Mouse (Mus musculus) lung, embryonic 14.5 days (tissue): ENCODE data around the gene C2cd6. TPM values are rescaled to one million over a fixed set of nuclear protein-coding genes. Genes with fewer than 3 reads are reported as not detected.
A peak's percentile ranks its signal among the peaks of the same experiment; 100 is the strongest.

ENCODE experiments used
- ATAC-seq: fragments of 200-750 bp; cut with Nextera tagmentation; 2 replicates; pipeline ENCODE4 v1.8.0; 2017; ENCODE audit warnings: mild to moderate bottlenecking, moderate TSS enrichment, moderate library complexity; ENCODE audit not compliant: insufficient read depth
- DNase-seq: peaks from one replicate; pipeline ENCODE4 v3.0.0-alpha.2; 2015
- H3K27ac ChIP-seq: fragments of 300-500 bp; sonication (generic); 2 replicates; pipeline ENCODE4 v1.5.1; 2014; ENCODE audit warnings: low read depth, mild to moderate bottlenecking, moderate library complexity
- H3K27me3 ChIP-seq: fragments of 300-500 bp; sonication (generic); 2 replicates; pipeline ENCODE4 v1.6.1; 2014; ENCODE audit warnings: low read length, control low read depth; ENCODE audit not compliant: insufficient read depth
- H3K36me3 ChIP-seq: fragments of 300-500 bp; sonication (generic); 2 replicates; pipeline ENCODE4 v1.6.1; 2014; ENCODE audit warnings: control low read depth; ENCODE audit not compliant: insufficient read depth
- H3K4me1 ChIP-seq: fragments of 300-500 bp; sonication (generic); 2 replicates; pipeline ENCODE4 v1.6.1; 2014; ENCODE audit warnings: antibody characterized with exemption, control low read depth; ENCODE audit not compliant: insufficient read depth
- H3K4me2 ChIP-seq: fragments of 300-500 bp; sonication (generic); 2 replicates; pipeline ENCODE4 v1.6.1; 2014; ENCODE audit warnings: mild to moderate bottlenecking
- H3K4me3 ChIP-seq: fragments of 300-500 bp; sonication (generic); 2 replicates; pipeline ENCODE4 v1.5.1; 2014; ENCODE audit warnings: low read depth, low read length
- H3K9ac ChIP-seq: fragments of 300-500 bp; sonication (generic); 2 replicates; pipeline ENCODE4 v1.6.1; 2014
- H3K9me3 ChIP-seq: fragments of 300-500 bp; sonication (generic); 2 replicates; pipeline ENCODE4 v1.6.1; 2016; ENCODE audit warnings: low read depth, low read length, control low read depth
- CTCF ChIP-seq: IDR thresholded peaks from 2 replicates; pipeline ENCODE4 v1.5.1; 2016; ENCODE audit warnings: antibody characterized with exemption, low read depth
- WGBS: fragments of 180-500 bp; shearing (Covaris S2); extraction: QIAGEN DNeasy Blood & Tissue Kit; methylation state at CpG from one replicate; pipeline ENCODE4 v1.1.7; 2014; 5-methylcytosine and 5-hydroxymethylcytosine counted together
- polyA plus RNA-seq: library from polyadenylated mRNA; unstranded; fragments of >200 nt; fragmentation: Nextera tagmentation; extraction: Ambion mirVana; gene quantifications from 2 replicates; pipeline ENCODE4 v1.2.1, GENCODE M21; 2014

C2cd6 gene
- polyA plus RNA-seq, result not detected in 2 replicates

DNA sequence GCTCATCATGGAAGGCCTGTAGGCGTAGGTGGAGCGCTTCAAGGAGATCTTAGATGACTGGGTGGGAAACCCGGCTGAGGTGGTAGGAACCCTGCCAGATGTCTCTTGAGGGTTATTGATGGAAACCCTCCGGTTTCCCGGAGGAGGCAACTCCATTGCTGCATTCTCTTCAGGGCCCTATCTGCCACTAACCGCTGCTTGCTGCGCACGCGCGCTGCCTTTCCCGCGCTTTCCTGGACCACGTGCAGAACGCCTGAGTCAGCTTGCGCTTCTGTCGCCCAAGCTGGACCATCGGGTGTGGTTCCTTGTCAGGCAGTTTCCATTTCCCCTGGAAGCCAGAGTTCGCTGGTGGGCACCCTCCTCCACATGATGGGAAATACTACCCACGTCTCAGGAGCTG, at the start of gene C2cd6:
Gene C2cd6 (minus strand): TSS at position 196 of the 400 bp plus-strand sequence.
- no peaks in the 10 kb centered on the region for H3K27me3 ChIP-seq
- H3K36me3 ChIP-seq, result 0 out of 2 replicates have a peak, but pooled peaks cover 3% of the 10 kb centered on the region
- no peaks in the 10 kb centered on the region for H3K4me1 ChIP-seq
- 86% methylated on average over 19 of the region's 19 CpGs for WGBS
- ATAC-seq, result no peak
- H3K27ac ChIP-seq, result no peak within 1 kb of the TSS
- no peak for DNase-seq
- no peak within 1 kb of the TSS for H3K9ac ChIP-seq
- H3K4me2 ChIP-seq, result no peak within 1 kb of the TSS
- no peaks in the 10 kb centered on the region for H3K9me3 ChIP-seq
- no peak within 1 kb of the TSS for H3K4me3 ChIP-seq
- TF ChIP-seq CTCF, result no peak

DNA sequence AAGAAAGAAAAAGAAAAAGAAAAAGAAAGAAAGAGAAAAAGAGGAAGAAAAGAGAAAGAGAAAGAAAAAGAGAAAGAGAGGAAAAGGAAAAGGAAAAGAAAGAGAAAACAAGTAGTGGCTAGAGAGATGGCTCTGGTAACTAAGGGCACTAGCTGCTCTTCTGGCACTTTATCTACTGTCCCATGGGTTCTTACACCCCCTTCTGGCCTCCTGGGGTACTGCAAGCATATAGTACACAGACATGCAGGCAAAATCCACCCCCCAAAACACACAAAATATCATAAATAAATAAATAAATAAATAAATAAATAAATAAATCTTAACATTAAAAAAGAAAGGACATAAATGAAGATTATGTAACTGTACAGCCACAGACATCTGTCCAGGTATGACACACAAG, 48.1 kb upstream of the C2cd6 start:
- H3K4me3 ChIP-seq, result no peak overlapping the region
- no peak overlapping the region for H3K27ac ChIP-seq
- TF ChIP-seq CTCF, result peak; percentile 81
- no peak overlapping the region for H3K9ac ChIP-seq
- H3K9me3 ChIP-seq, result no peaks in the 10 kb centered on the region
- ATAC-seq, result no peak
- H3K36me3 ChIP-seq, result no peaks in the 10 kb centered on the region
- no peak overlapping the region for H3K4me2 ChIP-seq
- no peaks in the 10 kb centered on the region for H3K27me3 ChIP-seq
- H3K4me1 ChIP-seq, result no peaks in the 10 kb centered on the region
- DNase-seq, result peak; percentile 85

DNA sequence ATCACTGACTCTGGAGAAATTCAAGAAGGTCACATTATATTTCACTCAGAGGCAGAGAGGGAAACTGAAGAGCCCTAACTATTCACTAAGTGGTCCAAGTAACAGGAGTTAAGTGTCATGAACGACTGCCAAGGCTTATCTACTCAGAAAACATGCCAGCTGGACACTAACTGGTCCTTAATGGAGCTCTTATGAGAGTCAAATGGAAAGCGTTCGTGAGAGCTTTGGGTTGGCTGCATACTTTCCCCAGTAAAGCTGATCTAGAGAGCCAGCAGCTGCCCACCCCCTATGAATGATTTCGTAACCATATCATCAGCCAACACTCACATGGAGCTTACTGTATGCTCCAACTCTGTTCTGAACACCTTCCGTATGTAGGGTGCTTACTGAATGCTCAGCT, 39.7 kb upstream of the C2cd6 start:
- Histone ChIP-seq H3K4me1 (no peaks in the 10 kb centered on the region), H3K36me3 (no peaks in the 10 kb centered on the region), H3K27ac (no peak overlapping the region), H3K9me3 (no peaks in the 10 kb centered on the region), H3K9ac (no peak overlapping the region), H3K27me3 (no peaks in the 10 kb centered on the region), H3K4me3 (no peak overlapping the region), H3K4me2 (no peak overlapping the region)
- DNase-seq (peak; percentile 87), ATAC-seq (peak; percentile 88)
- no peak for TF ChIP-seq CTCF
- WGBS, result 23% methylated on average over 5 of the region's 5 CpGs

DNA sequence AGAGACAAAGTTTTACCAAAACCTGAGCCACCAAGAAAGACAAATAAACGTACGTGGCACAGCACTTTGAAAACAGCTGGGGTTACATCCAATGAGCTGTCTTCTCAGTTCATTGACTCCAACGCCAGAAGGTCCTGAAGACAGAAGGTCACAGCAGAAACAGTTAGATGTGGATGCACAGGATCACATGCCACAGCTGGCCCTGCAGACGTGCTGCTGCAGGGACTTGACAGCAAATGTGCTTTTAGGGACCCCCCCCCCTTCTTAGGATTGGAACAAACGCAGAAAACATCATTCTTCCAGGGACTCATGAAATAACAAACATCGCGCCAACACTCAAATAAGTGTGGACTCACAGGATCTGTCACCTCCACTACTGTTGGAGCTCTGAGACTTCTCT, 34.2 kb upstream of the C2cd6 start:
- no peak overlapping the region for H3K4me2 ChIP-seq
- WGBS, result 31% methylated on average over 7 of the region's 7 CpGs
- TF ChIP-seq CTCF, result no peak
- H3K4me3 ChIP-seq, result no peak overlapping the region
- no peaks in the 10 kb centered on the region for H3K9me3 ChIP-seq
- no peak overlapping the region for H3K27ac ChIP-seq
- no peaks in the 10 kb centered on the region for H3K4me1 ChIP-seq
- H3K27me3 ChIP-seq, result no peaks in the 10 kb centered on the region; the same call in 1 of the 2 replicates
- no peaks in the 10 kb centered on the region for H3K36me3 ChIP-seq
- H3K9ac ChIP-seq, result no peak overlapping the region
- ATAC-seq, result 0 out of 2 replicates have a peak, but pooled peaks have one; percentile 28
- peak; percentile 54 for DNase-seq

DNA sequence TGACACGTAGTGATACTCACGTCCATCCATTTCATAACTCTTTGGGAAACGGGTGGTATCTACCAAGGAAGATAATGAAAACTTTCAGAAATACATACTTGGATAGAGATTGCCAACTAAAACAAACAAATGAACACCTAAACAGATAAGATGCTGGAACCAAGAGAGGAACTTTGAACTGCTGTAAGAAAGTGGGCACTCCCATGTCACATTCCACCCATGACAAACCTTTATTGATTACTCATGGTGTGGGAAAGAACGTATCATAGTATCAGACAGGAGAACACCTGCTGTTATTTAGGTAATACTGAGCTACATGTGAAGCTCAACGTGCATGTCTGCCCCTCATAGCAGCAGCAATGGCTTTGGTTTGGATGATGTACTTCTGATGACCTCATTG, 30.9 kb upstream of the C2cd6 start:
- no peak for DNase-seq
- TF ChIP-seq CTCF, result no peak
- WGBS, result 49% methylated on average over 5 of the region's 5 CpGs
- Histone ChIP-seq H3K9me3 (no peaks in the 10 kb centered on the region), H3K9ac (no peak overlapping the region), H3K4me2 (no peak overlapping the region), H3K4me3 (no peak overlapping the region), H3K27ac (no peak overlapping the region), H3K27me3 (no peaks in the 10 kb centered on the region; the same call in 1 of the 2 replicates), H3K36me3 (no peaks in the 10 kb centered on the region), H3K4me1 (no peaks in the 10 kb centered on the region)
- ATAC-seq, result no peak

DNA sequence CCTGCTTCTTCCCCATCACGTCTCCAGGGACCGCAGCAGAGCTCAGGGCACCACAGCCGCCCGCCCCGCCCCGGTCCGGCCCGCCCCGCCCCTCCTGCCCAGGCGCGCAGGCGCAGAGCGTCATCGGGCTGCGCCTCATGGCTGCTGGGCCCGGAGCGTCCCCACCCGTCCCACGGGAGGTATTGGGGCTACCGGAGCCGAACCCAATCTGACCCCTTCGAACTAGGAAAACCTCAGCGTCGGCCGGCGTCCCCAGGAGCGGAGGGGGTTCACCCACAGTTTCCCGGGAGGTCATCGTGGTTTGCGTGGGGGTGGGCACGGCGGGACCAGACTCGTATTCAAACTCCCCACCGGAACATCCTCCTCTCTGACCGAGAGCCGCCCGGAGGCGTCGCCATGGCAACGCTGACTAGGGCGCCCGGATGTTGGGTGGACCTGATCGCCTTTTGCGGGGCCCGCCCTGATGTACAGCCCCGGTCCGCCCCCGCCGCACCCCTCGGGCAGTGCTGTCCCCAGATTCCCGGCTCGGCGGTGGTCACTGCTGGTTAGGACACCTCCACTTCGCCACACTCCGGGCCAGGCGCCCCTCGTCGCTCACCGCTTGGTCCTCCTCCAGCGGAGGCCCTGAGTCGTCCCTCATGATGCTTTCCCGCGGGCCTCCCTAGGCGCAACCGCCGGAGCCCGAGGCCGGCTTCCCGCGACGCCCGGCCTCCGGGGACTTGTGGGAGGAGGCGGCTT, 25.2 kb upstream of the C2cd6 start, which contains the start of gene Tmem237:
Gene Tmem237 (minus strand): TSS at position 689 of the 738 bp plus-strand sequence.
- no peaks in the 10 kb centered on the region for H3K4me1 ChIP-seq
- no peaks in the 10 kb centered on the region for H3K9me3 ChIP-seq
- peak within 1 kb of the TSS; percentile 67 for H3K9ac ChIP-seq
- H3K4me2 ChIP-seq, result peak within 1 kb of the TSS; percentile 85
- no peaks in the 10 kb centered on the region for H3K27me3 ChIP-seq
- peak within 1 kb of the TSS; percentile 64 for H3K4me3 ChIP-seq
- no peaks in the 10 kb centered on the region for H3K36me3 ChIP-seq
- H3K27ac ChIP-seq, result peak within 1 kb of the TSS; percentile 85
- DNase-seq (peak; percentile 97), ATAC-seq (peak; percentile 99)
- TF ChIP-seq CTCF, result no peak
- 1% methylated on average over 73 of the region's 74 CpGs for WGBS

DNA sequence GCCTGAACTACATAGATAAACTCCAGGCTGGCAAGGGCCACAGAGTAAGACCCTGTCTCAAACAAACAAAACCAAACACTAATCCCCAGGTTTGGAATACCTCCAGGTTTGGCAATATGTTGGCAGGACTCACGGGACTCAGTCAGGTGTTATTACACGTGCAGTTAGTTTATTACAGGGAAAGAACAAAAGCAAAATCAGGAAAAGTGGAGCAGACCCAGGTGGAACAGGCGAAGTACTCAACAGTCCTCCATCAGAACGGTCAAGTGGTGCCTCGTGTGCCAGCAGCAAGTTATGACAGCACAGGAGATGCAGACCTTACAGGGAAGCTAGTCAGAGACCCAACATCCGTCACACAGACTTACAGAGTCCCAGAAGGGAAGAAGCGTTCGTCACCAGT, 15.8 kb upstream of the C2cd6 start:
- ATAC-seq (no peak), DNase-seq (no peak)
- Histone ChIP-seq H3K27ac (no peak overlapping the region), H3K4me3 (no peak overlapping the region), H3K4me1 (no peaks in the 10 kb centered on the region), H3K9me3 (no peaks in the 10 kb centered on the region), H3K9ac (no peak overlapping the region), H3K4me2 (no peak overlapping the region), H3K36me3 (peaks cover 45% of the 10 kb centered on the region), H3K27me3 (no peaks in the 10 kb centered on the region)
- TF ChIP-seq CTCF, result no peak
- WGBS, result 79% methylated on average over 8 of the region's 8 CpGs
